Mouse (Mus musculus) heart, embryonic 12.5 days (tissue): ENCODE measurements at regions not wholly inside any gene's neighbourhood (a gene's known extent, or its start where the extent isn't known, plus 50 kb on each side); places are given as distances from the start of the nearest gene placed in this dataset.

ENCODE experiments used
- ATAC-seq: fragments of 200-750 bp; cut with Nextera tagmentation; 2 replicates; pipeline ENCODE4 v1.8.0; 2017; ENCODE audit warnings: moderate TSS enrichment, moderate library complexity; ENCODE audit not compliant: insufficient number of reproducible peaks, low FRiP score
- H3K27ac ChIP-seq: fragments of 300-500 bp; sonication (generic); 2 replicates; pipeline ENCODE4 v1.5.1; 2016; ENCODE audit warnings: mild to moderate bottlenecking, moderate library complexity; ENCODE audit not compliant: poor library complexity, severe bottlenecking
- H3K27me3 ChIP-seq: fragments of 300-500 bp; sonication (generic); replicated peaks from 2 replicates; pipeline ENCODE4 v1.6.1; 2016; ENCODE audit warnings: mild to moderate bottlenecking, moderate library complexity
- H3K36me3 ChIP-seq: fragments of 300-500 bp; sonication (generic); 2 replicates; pipeline ENCODE4 v1.6.1; 2016; ENCODE audit warnings: mild to moderate bottlenecking, moderate library complexity
- H3K4me1 ChIP-seq: fragments of 300-500 bp; sonication (generic); replicated peaks from 2 replicates; pipeline ENCODE4 v1.6.1; 2016; ENCODE audit warnings: mild to moderate bottlenecking
- H3K4me2 ChIP-seq: fragments of 300-500 bp; sonication (generic); 2 replicates; pipeline ENCODE4 v1.6.1; 2016; ENCODE audit warnings: mild to moderate bottlenecking, moderate library complexity
- H3K4me3 ChIP-seq: fragments of 300-500 bp; sonication (generic); 2 replicates; pipeline ENCODE4 v1.5.1; 2016; ENCODE audit warnings: mild to moderate bottlenecking
- H3K9ac ChIP-seq: fragments of 300-500 bp; sonication (generic); 2 replicates; pipeline ENCODE4 v1.6.1; 2016; ENCODE audit warnings: mild to moderate bottlenecking, moderate library complexity
- H3K9me3 ChIP-seq: fragments of 300-500 bp; sonication (generic); replicated peaks from 2 replicates; pipeline ENCODE4 v1.6.1; 2016; ENCODE audit warnings: mild to moderate bottlenecking, moderate library complexity
- WGBS: fragments of 180-500 bp; shearing (Covaris S2); methylation state at CpG from one replicate; pipeline ENCODE4 v1.1.7; 2016; 5-methylcytosine and 5-hydroxymethylcytosine counted together

DNA sequence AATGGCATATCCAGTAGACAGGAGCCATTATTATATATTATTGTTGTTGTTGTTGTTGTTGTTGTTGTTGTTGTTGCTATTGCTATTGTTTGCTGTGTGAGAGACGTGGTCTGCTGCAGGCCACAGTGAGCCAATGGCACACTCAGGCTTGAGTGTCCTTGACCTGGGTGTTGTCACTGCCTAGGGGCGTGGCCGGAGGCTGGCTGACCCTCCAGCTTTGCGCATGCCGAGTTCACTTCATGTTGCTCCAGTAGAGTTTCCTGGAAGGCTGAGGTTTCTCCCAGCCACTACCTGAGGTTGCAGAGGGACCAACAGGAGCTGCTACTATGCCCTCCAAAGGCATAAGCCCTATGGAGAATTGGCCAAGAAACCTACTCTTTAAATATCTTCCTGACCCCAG lies 83.1 kb upstream of the Csf3r start:
- Histone ChIP-seq H3K27me3 (peaks cover 33% of the 10 kb centered on the region), H3K4me3 (no peak overlapping the region), H3K36me3 (no peaks in the 10 kb centered on the region), H3K9ac (no peak overlapping the region), H3K4me1 (no peaks in the 10 kb centered on the region), H3K27ac (no peak overlapping the region), H3K4me2 (no peak overlapping the region), H3K9me3 (no peaks in the 10 kb centered on the region)
- 43% methylated on average over 5 of the region's 5 CpGs for WGBS
- ATAC-seq = no peak

DNA sequence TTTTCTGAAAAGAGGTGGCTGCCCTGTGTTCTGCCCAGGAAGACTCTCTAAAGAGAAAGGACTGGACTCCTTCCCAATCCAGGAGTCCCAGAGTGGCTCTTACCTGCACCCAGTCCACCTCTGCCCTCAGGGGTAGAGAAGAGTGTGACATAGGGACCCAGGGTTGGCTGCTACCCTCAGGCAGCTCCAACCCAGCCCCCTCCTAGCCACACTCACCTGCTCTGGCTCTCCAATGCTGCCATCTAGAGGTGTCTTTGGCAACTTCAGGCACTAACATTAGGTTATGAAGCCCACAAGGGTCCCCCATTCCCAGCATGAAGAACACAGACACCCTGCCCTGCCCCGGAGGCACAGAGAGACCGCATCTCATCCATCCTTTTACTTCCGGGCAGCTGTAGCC lies 82.4 kb upstream of the Csf3r start:
- no peak overlapping the region for H3K4me3 ChIP-seq
- H3K9ac ChIP-seq = no peak overlapping the region
- ATAC-seq = no peak

DNA sequence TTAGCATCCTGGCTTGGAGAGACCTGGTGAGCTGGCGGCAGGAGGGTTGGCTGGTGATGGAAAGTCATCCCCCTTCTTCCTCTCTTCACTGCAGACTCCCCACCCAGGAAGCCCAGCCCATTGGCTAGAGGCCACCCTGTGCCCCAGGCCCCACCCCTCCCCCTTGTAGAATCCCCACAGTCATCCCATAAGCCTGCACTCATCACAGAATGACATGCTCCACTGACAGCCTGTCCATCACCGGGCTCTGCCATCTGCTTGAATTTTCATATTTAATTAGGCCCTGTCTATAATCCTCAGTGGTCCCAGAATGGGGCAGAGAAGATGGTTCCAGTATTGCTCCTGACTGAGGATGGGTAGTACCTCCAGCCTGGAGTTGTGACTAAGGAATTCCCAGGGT lies 79.3 kb upstream of the Csf3r start:
- no peaks in the 10 kb centered on the region for H3K4me1 ChIP-seq
- no peaks in the 10 kb centered on the region for H3K9me3 ChIP-seq
- no peak for ATAC-seq
- no peaks in the 10 kb centered on the region for H3K36me3 ChIP-seq
- no peak overlapping the region for H3K4me2 ChIP-seq
- no peak overlapping the region for H3K4me3 ChIP-seq
- H3K27ac ChIP-seq = no peak overlapping the region
- 54% methylated on average over 2 of the region's 2 CpGs for WGBS
- H3K27me3 ChIP-seq = peaks cover 30% of the 10 kb centered on the region
- no peak overlapping the region for H3K9ac ChIP-seq

More for the DNA sequence above, 82.4 kb upstream of the Csf3r start:
- Histone ChIP-seq H3K4me1 (no peaks in the 10 kb centered on the region), H3K4me2 (no peak overlapping the region), H3K27ac (no peak overlapping the region), H3K36me3 (no peaks in the 10 kb centered on the region), H3K9me3 (no peaks in the 10 kb centered on the region), H3K27me3 (peaks cover 33% of the 10 kb centered on the region)
- WGBS = 40% methylated on average over 3 of the region's 3 CpGs

- WGBS = 52% methylated on average over 9 of the region's 9 CpGs
- ATAC-seq = no peak
Observed at GRCm38 (mm10) chr4:125959426-125959825, 64.9 kb upstream of the Csf3r start.

GRCm38 (mm10) chr4:125960704-125961279 lies 63.6 kb upstream of the Csf3r start:
- no peak overlapping the region for H3K9ac ChIP-seq
- H3K4me1 ChIP-seq = no peaks in the 10 kb centered on the region
- peaks cover 10% of the 10 kb centered on the region; the same call in 1 of the 2 replicates for H3K27me3 ChIP-seq
- no peak for ATAC-seq
- H3K4me2 ChIP-seq = no peak overlapping the region
- H3K9me3 ChIP-seq = no peaks in the 10 kb centered on the region
- H3K27ac ChIP-seq = no peak overlapping the region
- H3K36me3 ChIP-seq = no peaks in the 10 kb centered on the region
- 46% methylated on average over 8 of the region's 8 CpGs for WGBS
- no peak overlapping the region for H3K4me3 ChIP-seq

More at GRCm38 (mm10) chr4:125959426-125959825, 64.9 kb upstream of the Csf3r start:
- H3K4me3 ChIP-seq = no peak overlapping the region
- no peaks in the 10 kb centered on the region for H3K4me1 ChIP-seq
- H3K4me2 ChIP-seq = no peak overlapping the region
- H3K36me3 ChIP-seq = no peaks in the 10 kb centered on the region
- H3K9ac ChIP-seq = no peak overlapping the region
- no peaks in the 10 kb centered on the region for H3K9me3 ChIP-seq
- H3K27me3 ChIP-seq = peaks cover 5% of the 10 kb centered on the region; the same call in 1 of the 2 replicates
- no peak overlapping the region for H3K27ac ChIP-seq

- ATAC-seq = no peak
- Histone ChIP-seq H3K4me2 (no peak overlapping the region), H3K4me3 (no peak overlapping the region), H3K4me1 (no peaks in the 10 kb centered on the region), H3K9ac (no peak overlapping the region), H3K36me3 (no peaks in the 10 kb centered on the region), H3K27me3 (peaks cover 10% of the 10 kb centered on the region; the same call in 1 of the 2 replicates), H3K27ac (no peak overlapping the region), H3K9me3 (no peaks in the 10 kb centered on the region)
- 7% methylated on average over 7 of the region's 7 CpGs for WGBS
Observed at GRCm38 (mm10) chr4:125962677-125963076, 61.7 kb upstream of the Csf3r start.
